Mouse (Mus musculus) neutrophil, adult 83 days (primary cell): ENCODE measurements around the gene Vmn2r20. TPM values are rescaled to one million over a fixed set of nuclear protein-coding genes. Genes with fewer than 3 reads are reported as not detected.

Experiments
- total RNA-seq, 2 experiments: library from RNA; stranded (reverse); gene quantifications; one replicate each; pipeline ENCODE4 v1.2.4; 2023

Vmn2r20 gene
- not detected for total RNA-seq

DNA sequence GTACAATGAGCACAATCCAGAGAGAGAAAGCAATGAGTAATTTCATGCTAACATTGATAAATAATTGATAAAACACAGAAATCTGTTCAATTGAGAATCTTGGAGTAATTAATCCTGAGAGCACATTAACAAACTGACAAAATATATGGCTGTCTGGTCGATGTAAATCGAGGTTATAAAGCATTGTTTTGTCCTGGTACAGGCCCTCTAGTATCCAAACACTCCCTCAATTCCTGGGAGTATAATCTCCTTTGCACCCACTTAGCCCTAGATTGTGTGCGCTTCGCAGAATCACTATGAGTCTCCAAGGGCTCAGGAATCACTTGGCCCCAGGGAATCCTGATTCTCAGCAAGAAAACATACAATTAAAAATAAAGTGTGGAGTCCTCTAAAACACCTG, at the start of gene Vmn2r20:
Vmn2r20 (minus strand) TSS at position 101 of the 400 bp plus-strand sequence.

Other genes with a start within 250 kb of the Vmn2r20 start
- gene Clec4b2, start 245.2 kb downstream of the Vmn2r20 start, total RNA-seq: 10 to 100 TPM in 1 of 2 experiments, 1 to 10 TPM in 1; 9.6 to 12.2 TPM
- 1 to 10 TPM; 2.8 to 3.1 TPM for gene Clec4n, start 188.3 kb downstream of the Vmn2r20 start, total RNA-seq
- 100 to 1,000 TPM; 103 to 128 TPM for gene Clec4d, start 156.0 kb downstream of the Vmn2r20 start, total RNA-seq
- gene Clec4e, start 128.2 kb downstream of the Vmn2r20 start, total RNA-seq: 100 to 1,000 TPM; 206 to 213 TPM
- not detected for gene Vmn2r19, start 109.8 kb downstream of the Vmn2r20 start, total RNA-seq
- not detected for gene Vmn2r21, start 115.3 kb upstream of the Vmn2r20 start, total RNA-seq
- gene Vmn2r22, start 232.6 kb upstream of the Vmn2r20 start, total RNA-seq: not detected